Mouse (Mus musculus) ES-E14 (cell line): ENCODE data around the gene Cntn4.

ENCODE experiments used
- CHD2 ChIP-seq: IDR thresholded peaks from 2 replicates; pipeline ENCODE4 v1.6.1; 2014; ENCODE audit warnings: mild to moderate bottlenecking, low read depth, low read length, inconsistent platforms
- HCFC1 ChIP-seq: IDR thresholded peaks from 2 replicates; pipeline ENCODE4 v1.6.1; 2012; ENCODE audit warnings: low read length, inconsistent platforms, borderline replicate concordance; ENCODE audit not compliant: insufficient read depth
- MAFK ChIP-seq: IDR thresholded peaks from 2 replicates; pipeline ENCODE4 v1.6.1; 2014; ENCODE audit warnings: mild to moderate bottlenecking, low read depth, low read length, inconsistent platforms; ENCODE audit not compliant: insufficient read depth
- ZC3H11A ChIP-seq: IDR thresholded peaks from 2 replicates; pipeline ENCODE4 v1.6.1; 2012; ENCODE audit warnings: low read depth, mild to moderate bottlenecking, inconsistent platforms, low read length, borderline replicate concordance
- ZNF384 ChIP-seq: IDR thresholded peaks from 2 replicates; pipeline ENCODE4 v1.6.1; 2012; ENCODE audit warnings: low read depth, low read length, inconsistent platforms

GRCm38 (mm10) chr6:106207401-106207800 is 529.9 kb downstream of the Cntn4 start:
- TF ChIP-seq ZC3H11A (no peak), MAFK (no peak), HCFC1 (no peak), ZNF384 (no peak), CHD2 (no peak)
